Mouse (Mus musculus): ENCODE results near the gene Kif14. TPM values are rescaled to one million over a fixed set of nuclear protein-coding genes. Genes with fewer than 3 reads are reported as not detected.

Gene Kif14
- polyA plus RNA-seq, 1 experiment from 2014 or later: 9.0 TPM

- WGBS: 74% methylated on average over 5 of the region's 5 CpGs
- Histone ChIP-seq H3K27me3 (0 out of 2 replicates have a peak, but pooled peaks cover 5% of the 10 kb centered on the region), H3K4me3 (no peak overlapping the region), H3K27ac (no peak overlapping the region), H3K4me1 (no peaks in the 10 kb centered on the region), H3K9me3 (no peaks in the 10 kb centered on the region), H3K4me2 (replicated peaks) (no peak overlapping the region), H3K36me3 (no peaks in the 10 kb centered on the region), H3K9ac (no peak overlapping the region)
- ATAC-seq (ENCODE audit: insufficient number of reproducible peaks, insufficient read depth, low FRiP score, low TSS enrichment): no peak
Measured at GRCm38 (mm10) chr1:136450206-136450605, 15.9 kb upstream of the Kif14 start.

- H3K36me3 ChIP-seq: no peaks in the 10 kb centered on the region
- ATAC-seq (ENCODE audit: insufficient number of reproducible peaks, insufficient read depth, low FRiP score, low TSS enrichment): no peak
- H3K4me2 ChIP-seq (replicated peaks): no peak overlapping the region
- no peaks in the 10 kb centered on the region for H3K4me1 ChIP-seq
- H3K9ac ChIP-seq: no peak overlapping the region
- H3K27me3 ChIP-seq: 0 out of 2 replicates have a peak, but pooled peaks cover 5% of the 10 kb centered on the region
- 80% methylated on average over 5 of the region's 5 CpGs for WGBS
- no peak overlapping the region for H3K27ac ChIP-seq
- H3K4me3 ChIP-seq: no peak overlapping the region
- H3K9me3 ChIP-seq: no peaks in the 10 kb centered on the region
Measured at GRCm38 (mm10) chr1:136452421-136452820, 13.7 kb upstream of the Kif14 start.

- no peak for ATAC-seq (ENCODE audit: insufficient number of reproducible peaks, insufficient read depth, low FRiP score, low TSS enrichment)
- Histone ChIP-seq H3K4me1 (no peaks in the 10 kb centered on the region), H3K4me2 (replicated peaks) (no peak overlapping the region)
Measured at GRCm38 (mm10) chr1:136455756-136456585, 10.2 kb upstream of the Kif14 start.

GRCm38 (mm10) chr1:136456741-136457140, 9.4 kb upstream of the Kif14 start:
- Histone ChIP-seq H3K27ac (no peak overlapping the region), H3K36me3 (no peaks in the 10 kb centered on the region), H3K4me1 (no peaks in the 10 kb centered on the region), H3K27me3 (0 out of 2 replicates have a peak, but pooled peaks cover 5% of the 10 kb centered on the region), H3K4me2 (replicated peaks) (no peak overlapping the region), H3K9me3 (no peaks in the 10 kb centered on the region), H3K9ac (no peak overlapping the region), H3K4me3 (no peak overlapping the region)
- ATAC-seq (ENCODE audit: insufficient number of reproducible peaks, insufficient read depth, low FRiP score, low TSS enrichment): no peak
- 82% methylated on average over 6 of the region's 6 CpGs for WGBS

More at GRCm38 (mm10) chr1:136455756-136456585, 10.2 kb upstream of the Kif14 start:
- no peak overlapping the region for H3K9ac ChIP-seq
- no peak overlapping the region for H3K27ac ChIP-seq
- H3K4me3 ChIP-seq: no peak overlapping the region
- WGBS: 58% methylated on average over 17 of the region's 17 CpGs
- H3K27me3 ChIP-seq: 0 out of 2 replicates have a peak, but pooled peaks cover 5% of the 10 kb centered on the region
- H3K9me3 ChIP-seq: no peaks in the 10 kb centered on the region
- no peaks in the 10 kb centered on the region for H3K36me3 ChIP-seq

- WGBS: 77% methylated on average over 4 of the region's 4 CpGs
- ATAC-seq (ENCODE audit: insufficient number of reproducible peaks, insufficient read depth, low FRiP score, low TSS enrichment): no peak
- no peak overlapping the region for H3K4me3 ChIP-seq
- no peak overlapping the region for H3K4me2 ChIP-seq (replicated peaks)
- 0 out of 2 replicates have a peak, but pooled peaks cover 5% of the 10 kb centered on the region for H3K27me3 ChIP-seq
- H3K36me3 ChIP-seq: no peaks in the 10 kb centered on the region
- no peaks in the 10 kb centered on the region for H3K9me3 ChIP-seq
- H3K27ac ChIP-seq: no peak overlapping the region
- H3K4me1 ChIP-seq: no peaks in the 10 kb centered on the region
- H3K9ac ChIP-seq: no peak overlapping the region
Measured at GRCm38 (mm10) chr1:136457403-136457802, 8.7 kb upstream of the Kif14 start.

GRCm38 (mm10) chr1:136458691-136459245, 7.4 kb upstream of the Kif14 start:
- Histone ChIP-seq H3K9ac (no peak overlapping the region), H3K4me1 (no peaks in the 10 kb centered on the region), H3K27me3 (no peaks in the 10 kb centered on the region), H3K4me3 (no peak overlapping the region), H3K27ac (no peak overlapping the region), H3K9me3 (no peaks in the 10 kb centered on the region), H3K4me2 (replicated peaks) (no peak overlapping the region), H3K36me3 (no peaks in the 10 kb centered on the region)
- 27% methylated on average over 9 of the region's 9 CpGs for WGBS
- ATAC-seq (ENCODE audit: insufficient number of reproducible peaks, insufficient read depth, low FRiP score, low TSS enrichment): no peak

GRCm38 (mm10) chr1:136462443-136462842, 3.7 kb upstream of the Kif14 start:
- Histone ChIP-seq H3K9ac (no peak overlapping the region), H3K4me3 (no peak overlapping the region), H3K27me3 (no peaks in the 10 kb centered on the region), H3K27ac (no peak overlapping the region), H3K9me3 (no peaks in the 10 kb centered on the region), H3K4me2 (replicated peaks) (no peak overlapping the region), H3K4me1 (peaks cover 10% of the 10 kb centered on the region), H3K36me3 (no peaks in the 10 kb centered on the region)
- no peak for ATAC-seq (ENCODE audit: insufficient number of reproducible peaks, insufficient read depth, low FRiP score, low TSS enrichment)
- WGBS: 52% methylated on average over 10 of the region's 10 CpGs

- ATAC-seq (ENCODE audit: insufficient number of reproducible peaks, insufficient read depth, low FRiP score, low TSS enrichment): no peak
- Histone ChIP-seq H3K9me3 (no peaks in the 10 kb centered on the region), H3K4me2 (replicated peaks) (no peak overlapping the region), H3K4me1 (peaks cover 11% of the 10 kb centered on the region), H3K9ac (no peak overlapping the region), H3K27me3 (no peaks in the 10 kb centered on the region), H3K4me3 (no peak overlapping the region), H3K27ac (no peak overlapping the region), H3K36me3 (peaks cover 13% of the 10 kb centered on the region)
Measured at GRCm38 (mm10) chr1:136465168-136465567, 975 bp upstream of the Kif14 start.

- no peaks in the 10 kb centered on the region for H3K9me3 ChIP-seq
- H3K4me2 ChIP-seq (replicated peaks): no peak overlapping the region
- no peak overlapping the region for H3K9ac ChIP-seq
- H3K4me1 ChIP-seq: peaks cover 11% of the 10 kb centered on the region
- H3K36me3 ChIP-seq: peaks cover 35% of the 10 kb centered on the region
- WGBS: 90% methylated on average over 4 of the region's 4 CpGs
- H3K4me3 ChIP-seq: no peak overlapping the region
- no peaks in the 10 kb centered on the region for H3K27me3 ChIP-seq
- H3K27ac ChIP-seq: no peak overlapping the region
- ATAC-seq (ENCODE audit: insufficient number of reproducible peaks, insufficient read depth, low FRiP score, low TSS enrichment): no peak
Measured at GRCm38 (mm10) chr1:136469408-136469807, 3.3 kb downstream of the Kif14 start.

GRCm38 (mm10) chr1:136470471-136470870, 4.3 kb downstream of the Kif14 start:
- WGBS: 14% methylated on average over 6 of the region's 6 CpGs
- no peak overlapping the region for H3K4me3 ChIP-seq
- H3K4me2 ChIP-seq (replicated peaks): 0 out of 2 replicates have a peak overlapping the region, but pooled peaks have one; percentile 9
- H3K27ac ChIP-seq: no peak overlapping the region
- H3K4me1 ChIP-seq: peaks cover 11% of the 10 kb centered on the region
- H3K9ac ChIP-seq: no peak overlapping the region
- no peaks in the 10 kb centered on the region for H3K27me3 ChIP-seq
- peaks cover 35% of the 10 kb centered on the region for H3K36me3 ChIP-seq
- no peaks in the 10 kb centered on the region for H3K9me3 ChIP-seq
- no peak for ATAC-seq (ENCODE audit: insufficient number of reproducible peaks, insufficient read depth, low FRiP score, low TSS enrichment)

- no peak for ATAC-seq (ENCODE audit: insufficient number of reproducible peaks, insufficient read depth, low FRiP score, low TSS enrichment)
- H3K36me3 ChIP-seq: peaks cover 60% of the 10 kb centered on the region
Measured at GRCm38 (mm10) chr1:136491681-136492080, 25.5 kb downstream of the Kif14 start.

GRCm38 (mm10) chr1:136492232-136492631, 26.1 kb downstream of the Kif14 start:
- H3K36me3 ChIP-seq: peaks cover 60% of the 10 kb centered on the region
- no peak overlapping the region for H3K4me3 ChIP-seq
- ATAC-seq (ENCODE audit: insufficient number of reproducible peaks, insufficient read depth, low FRiP score, low TSS enrichment): no peak
- H3K4me1 ChIP-seq: no peaks in the 10 kb centered on the region
- no peaks in the 10 kb centered on the region for H3K27me3 ChIP-seq
- no peak overlapping the region for H3K27ac ChIP-seq
- H3K4me2 ChIP-seq (replicated peaks): no peak overlapping the region
- WGBS: 71% methylated on average over 2 of the region's 2 CpGs
- no peak overlapping the region for H3K9ac ChIP-seq
- no peaks in the 10 kb centered on the region for H3K9me3 ChIP-seq

More at GRCm38 (mm10) chr1:136491681-136492080, 25.5 kb downstream of the Kif14 start:
- Histone ChIP-seq H3K27ac (no peak overlapping the region), H3K4me3 (no peak overlapping the region), H3K9me3 (no peaks in the 10 kb centered on the region), H3K4me2 (replicated peaks) (no peak overlapping the region), H3K4me1 (no peaks in the 10 kb centered on the region), H3K9ac (no peak overlapping the region), H3K27me3 (no peaks in the 10 kb centered on the region)
- 86% methylated on average over 5 of the region's 5 CpGs for WGBS

All from embryonic facial prominence, embryonic 12.5 days (tissue).